Mouse (Mus musculus) hindbrain, embryonic 13.5 days (tissue): Measurements from ENCODE around the gene Brox. TPM values are rescaled to one million over a fixed set of nuclear protein-coding genes. Genes with fewer than 3 reads are reported as not detected.

Experiments
- ATAC-seq: fragments of 200-750 bp; cut with Nextera tagmentation; 2 replicates; pipeline ENCODE4 v1.8.0; 2017; ENCODE audit warnings: moderate TSS enrichment; ENCODE audit not compliant: low FRiP score
- H3K27ac ChIP-seq: fragments of 300-500 bp; sonication (generic); 2 replicates; pipeline ENCODE4 v1.5.1; 2015; ENCODE audit warnings: inconsistent platforms, mild to moderate bottlenecking, moderate library complexity
- H3K27me3 ChIP-seq: fragments of 300-500 bp; sonication (generic); 2 replicates; pipeline ENCODE4 v1.6.1; 2015; ENCODE audit warnings: mild to moderate bottlenecking, inconsistent platforms
- H3K36me3 ChIP-seq: fragments of 300-500 bp; sonication (generic); 2 replicates; pipeline ENCODE4 v1.6.1; 2015; ENCODE audit warnings: mild to moderate bottlenecking, inconsistent platforms
- H3K4me1 ChIP-seq: fragments of 300-500 bp; sonication (generic); replicated peaks from 2 replicates; pipeline ENCODE4 v1.6.1; 2015; ENCODE audit warnings: inconsistent platforms
- H3K4me2 ChIP-seq: fragments of 300-500 bp; sonication (generic); 2 replicates; pipeline ENCODE4 v1.6.1; 2015; ENCODE audit warnings: inconsistent platforms, mild to moderate bottlenecking, moderate library complexity
- H3K4me3 ChIP-seq: fragments of 300-500 bp; sonication (generic); 2 replicates; pipeline ENCODE4 v1.5.1; 2015; ENCODE audit warnings: mild to moderate bottlenecking, inconsistent platforms
- H3K9ac ChIP-seq: fragments of 300-500 bp; sonication (generic); 2 replicates; pipeline ENCODE4 v1.6.1; 2015; ENCODE audit warnings: mild to moderate bottlenecking, inconsistent platforms
- H3K9me3 ChIP-seq: fragments of 300-500 bp; sonication (generic); 2 replicates; pipeline ENCODE4 v1.6.1; 2016; ENCODE audit warnings: inconsistent platforms
- WGBS: fragments of 180-500 bp; shearing (Covaris S2); methylation state at CpG from one replicate; pipeline ENCODE4 v1.1.7; 2015; 5-methylcytosine and 5-hydroxymethylcytosine counted together
- polyA plus RNA-seq: library from polyadenylated mRNA; unstranded; fragments of >200 nt; fragmentation: Nextera tagmentation; extraction: Ambion mirVana; gene quantifications from 2 replicates; pipeline ENCODE4 v1.2.1, GENCODE M21; 2015

The Brox gene
- polyA plus RNA-seq, 1 experiment from 2014 or later = 97.0 TPM

GRCm38 (mm10) chr1:183308476-183308875 lies 11.4 kb upstream of the Brox start:
- no peak overlapping the region for H3K27ac ChIP-seq
- H3K36me3 ChIP-seq = peaks cover 23% of the 10 kb centered on the region
- no peak for ATAC-seq
- no peak overlapping the region for H3K4me3 ChIP-seq
- no peaks in the 10 kb centered on the region for H3K27me3 ChIP-seq
- 90% methylated on average over 1 of the region's 1 CpGs for WGBS
- no peaks in the 10 kb centered on the region for H3K4me1 ChIP-seq
- H3K4me2 ChIP-seq = no peak overlapping the region
- no peak overlapping the region for H3K9ac ChIP-seq
- H3K9me3 ChIP-seq = no peaks in the 10 kb centered on the region

GRCm38 (mm10) chr1:183307555-183307954 lies 10.5 kb upstream of the Brox start:
- Histone ChIP-seq H3K27ac (no peak overlapping the region), H3K9ac (no peak overlapping the region), H3K4me1 (no peaks in the 10 kb centered on the region), H3K27me3 (no peaks in the 10 kb centered on the region), H3K9me3 (no peaks in the 10 kb centered on the region), H3K4me3 (no peak overlapping the region), H3K4me2 (no peak overlapping the region), H3K36me3 (peaks cover 23% of the 10 kb centered on the region)
- no peak for ATAC-seq
- WGBS = 86% methylated on average over 3 of the region's 3 CpGs

GRCm38 (mm10) chr1:183299161-183299560 lies 2.1 kb upstream of the Brox start:
- 88% methylated on average over 6 of the region's 6 CpGs for WGBS
- Histone ChIP-seq H3K9ac (no peak overlapping the region), H3K27ac (no peak overlapping the region), H3K36me3 (no peaks in the 10 kb centered on the region), H3K9me3 (no peaks in the 10 kb centered on the region), H3K4me2 (no peak overlapping the region), H3K27me3 (no peaks in the 10 kb centered on the region), H3K4me3 (no peak overlapping the region), H3K4me1 (0 out of 2 replicates have a peak, but pooled peaks cover 7% of the 10 kb centered on the region)
- no peak for ATAC-seq

- peak overlapping the region; percentile 59 for H3K9ac ChIP-seq
- no peaks in the 10 kb centered on the region for H3K27me3 ChIP-seq
- H3K27ac ChIP-seq = peak overlapping the region; percentile 35
- H3K4me3 ChIP-seq = peak overlapping the region; percentile 51
- 0 out of 2 replicates have a peak, but pooled peaks cover 7% of the 10 kb centered on the region for H3K4me1 ChIP-seq
- under 1% methylated on average over 20 of the region's 20 CpGs for WGBS
- H3K36me3 ChIP-seq = peaks cover 11% of the 10 kb centered on the region
- ATAC-seq = no peak
- peak overlapping the region; percentile 57 for H3K4me2 ChIP-seq
- no peaks in the 10 kb centered on the region for H3K9me3 ChIP-seq
Observed at GRCm38 (mm10) chr1:183297886-183298489, 919 bp upstream of the Brox start.

GRCm38 (mm10) chr1:183297473-183297885 lies 410 bp upstream of the Brox start:
- Histone ChIP-seq H3K27ac (peak overlapping the region; percentile 35), H3K4me2 (peak overlapping the region; percentile 57), H3K9ac (peak overlapping the region; percentile 59), H3K27me3 (no peaks in the 10 kb centered on the region), H3K9me3 (no peaks in the 10 kb centered on the region), H3K4me1 (0 out of 2 replicates have a peak, but pooled peaks cover 7% of the 10 kb centered on the region), H3K36me3 (peaks cover 16% of the 10 kb centered on the region), H3K4me3 (peak overlapping the region; percentile 51)
- no peak; the same call in 1 of the 2 replicates for ATAC-seq
- under 1% methylated on average over 30 of the region's 30 CpGs for WGBS

GRCm38 (mm10) chr1:183296465-183296864 lies 604 bp downstream of the Brox start, which contains the start of gene Aida:
Gene Aida (plus strand): TSS chr1:183296590.
- H3K36me3 ChIP-seq = peaks cover 23% of the 10 kb centered on the region
- H3K9me3 ChIP-seq = no peaks in the 10 kb centered on the region
- no peaks in the 10 kb centered on the region for H3K27me3 ChIP-seq
- H3K9ac ChIP-seq = peak within 1 kb of the TSS; percentile 74
- H3K27ac ChIP-seq = peak within 1 kb of the TSS; percentile 80
- WGBS = under 1% methylated on average over 26 of the region's 26 CpGs
- H3K4me3 ChIP-seq = peak within 1 kb of the TSS; percentile 51
- ATAC-seq = peak; percentile 30
- peak within 1 kb of the TSS; percentile 57 for H3K4me2 ChIP-seq
- 0 out of 2 replicates have a peak, but pooled peaks cover 7% of the 10 kb centered on the region for H3K4me1 ChIP-seq

GRCm38 (mm10) chr1:183289576-183289975 lies 7.5 kb downstream of the Brox start:
- 96% methylated on average over 4 of the region's 4 CpGs for WGBS
- H3K27ac ChIP-seq = no peak overlapping the region
- H3K4me3 ChIP-seq = no peak overlapping the region
- H3K4me2 ChIP-seq = no peak overlapping the region
- no peaks in the 10 kb centered on the region for H3K9me3 ChIP-seq
- ATAC-seq = no peak
- H3K27me3 ChIP-seq = no peaks in the 10 kb centered on the region
- H3K9ac ChIP-seq = no peak overlapping the region
- peaks cover 86% of the 10 kb centered on the region for H3K36me3 ChIP-seq
- H3K4me1 ChIP-seq = no peaks in the 10 kb centered on the region

GRCm38 (mm10) chr1:183288351-183288750 lies 8.7 kb downstream of the Brox start:
- Histone ChIP-seq H3K4me2 (no peak overlapping the region), H3K36me3 (peaks cover 89% of the 10 kb centered on the region), H3K9ac (no peak overlapping the region), H3K4me1 (no peaks in the 10 kb centered on the region), H3K27ac (no peak overlapping the region), H3K9me3 (no peaks in the 10 kb centered on the region), H3K27me3 (no peaks in the 10 kb centered on the region), H3K4me3 (no peak overlapping the region)
- no peak for ATAC-seq
- 94% methylated on average over 3 of the region's 3 CpGs for WGBS

- Histone ChIP-seq H3K4me2 (no peak overlapping the region), H3K27me3 (no peaks in the 10 kb centered on the region), H3K4me1 (no peaks in the 10 kb centered on the region), H3K9ac (no peak overlapping the region), H3K9me3 (no peaks in the 10 kb centered on the region), H3K27ac (no peak overlapping the region), H3K4me3 (no peak overlapping the region), H3K36me3 (peaks cover 37% of the 10 kb centered on the region)
- ATAC-seq = no peak
- 86% methylated on average over 5 of the region's 5 CpGs for WGBS
Observed at GRCm38 (mm10) chr1:183275763-183276162, 21.3 kb downstream of the Brox start.

GRCm38 (mm10) chr1:183274385-183274784 lies 22.7 kb downstream of the Brox start:
- no peaks in the 10 kb centered on the region for H3K9me3 ChIP-seq
- 68% methylated on average over 3 of the region's 3 CpGs for WGBS
- no peak overlapping the region for H3K27ac ChIP-seq
- peaks cover 25% of the 10 kb centered on the region for H3K36me3 ChIP-seq
- no peaks in the 10 kb centered on the region for H3K27me3 ChIP-seq
- H3K9ac ChIP-seq = no peak overlapping the region
- H3K4me3 ChIP-seq = no peak overlapping the region
- no peak overlapping the region for H3K4me2 ChIP-seq
- no peaks in the 10 kb centered on the region for H3K4me1 ChIP-seq
- no peak for ATAC-seq

- H3K9ac ChIP-seq = no peak overlapping the region
- H3K4me1 ChIP-seq = no peaks in the 10 kb centered on the region
- H3K27ac ChIP-seq = no peak overlapping the region
- no peaks in the 10 kb centered on the region for H3K9me3 ChIP-seq
- H3K27me3 ChIP-seq = no peaks in the 10 kb centered on the region
- peaks cover 14% of the 10 kb centered on the region for H3K36me3 ChIP-seq
- no peak overlapping the region for H3K4me2 ChIP-seq
- no peak overlapping the region for H3K4me3 ChIP-seq
- 65% methylated on average over 10 of the region's 10 CpGs for WGBS
- ATAC-seq = no peak
Observed at GRCm38 (mm10) chr1:183272867-183273818, 23.9 kb downstream of the Brox start.

- no peaks in the 10 kb centered on the region for H3K27me3 ChIP-seq
- no peak overlapping the region for H3K9ac ChIP-seq
- WGBS = 83% methylated on average over 6 of the region's 6 CpGs
- H3K4me3 ChIP-seq = no peak overlapping the region
- no peak for ATAC-seq
- no peak overlapping the region for H3K4me2 ChIP-seq
- no peaks in the 10 kb centered on the region for H3K36me3 ChIP-seq
- H3K9me3 ChIP-seq = no peaks in the 10 kb centered on the region
- H3K27ac ChIP-seq = no peak overlapping the region
- H3K4me1 ChIP-seq = no peaks in the 10 kb centered on the region
Observed at GRCm38 (mm10) chr1:183267666-183268065, 29.4 kb downstream of the Brox start.
